Mouse (Mus musculus) thymus, adult 2 months (tissue): ENCODE results near the gene Kcng4. TPM values are rescaled to one million over a fixed set of nuclear protein-coding genes. Genes with fewer than 3 reads are reported as not detected.

Source experiments
- DNase-seq: peaks from one replicate; pipeline ENCODE4 v3.0.0; 2021
- H3K27ac ChIP-seq: fragments of 200-500 bp; 2 replicates; pipeline ENCODE4 v1.5.1; 2012; ENCODE audit warnings: low read length, control low read depth; ENCODE audit not compliant: control insufficient read depth, insufficient read depth
- H3K27me3 ChIP-seq: fragments of 200-500 bp; 2 replicates; pipeline ENCODE4 v1.6.1; 2012; ENCODE audit warnings: mild to moderate bottlenecking, low read length, moderate library complexity, mixed read lengths; ENCODE audit not compliant: control insufficient read depth, insufficient read depth
- H3K36me3 ChIP-seq: fragments of 200-500 bp; 2 replicates; pipeline ENCODE4 v1.6.1; 2012; ENCODE audit warnings: mild to moderate bottlenecking, low read length, moderate library complexity; ENCODE audit not compliant: control insufficient read depth, insufficient read depth
- H3K4me1 ChIP-seq: fragments of 200-500 bp; replicated peaks from 2 replicates; pipeline ENCODE4 v1.6.1; 2012; ENCODE audit warnings: low read length; ENCODE audit not compliant: control insufficient read depth, insufficient read depth
- H3K4me3 ChIP-seq: fragments of 200-500 bp; 2 replicates; pipeline ENCODE4 v1.5.1; 2012; ENCODE audit warnings: mild to moderate bottlenecking, low read length, control low read depth, moderate library complexity; ENCODE audit not compliant: control insufficient read depth, insufficient read depth
- CTCF ChIP-seq: fragments of 200-500 bp; IDR thresholded peaks from 2 replicates; pipeline ENCODE4 v1.5.1; 2012; ENCODE audit warnings: mild to moderate bottlenecking, control low read depth, low read length, moderate library complexity, borderline replicate concordance; ENCODE audit not compliant: control insufficient read depth, poor library complexity, insufficient read depth; ENCODE audit errors: extremely low read depth
- POLR2A ChIP-seq: fragments of 200-500 bp; IDR thresholded peaks from 2 replicates; pipeline ENCODE4 v1.6.1; 2012; ENCODE audit warnings: mild to moderate bottlenecking, low read length, control low read depth, moderate library complexity; ENCODE audit not compliant: control insufficient read depth, poor library complexity, insufficient read depth; ENCODE audit errors: extremely low read depth
- WGBS: fragments of 180-500 bp; shearing (Covaris S2); methylation state at CpG from one replicate; pipeline ENCODE4 v1.1.7; 2018; 5-methylcytosine and 5-hydroxymethylcytosine counted together
- polyA plus RNA-seq: library from polyadenylated mRNA; depleted of rRNA; stranded (reverse); fragments of >200 nt; gene quantifications from 2 replicates; pipeline ENCODE4 v1.2.3, GENCODE M21; 2012

The Kcng4 gene
- polyA plus RNA-seq, 1 experiment = 0.47 TPM

DNA sequence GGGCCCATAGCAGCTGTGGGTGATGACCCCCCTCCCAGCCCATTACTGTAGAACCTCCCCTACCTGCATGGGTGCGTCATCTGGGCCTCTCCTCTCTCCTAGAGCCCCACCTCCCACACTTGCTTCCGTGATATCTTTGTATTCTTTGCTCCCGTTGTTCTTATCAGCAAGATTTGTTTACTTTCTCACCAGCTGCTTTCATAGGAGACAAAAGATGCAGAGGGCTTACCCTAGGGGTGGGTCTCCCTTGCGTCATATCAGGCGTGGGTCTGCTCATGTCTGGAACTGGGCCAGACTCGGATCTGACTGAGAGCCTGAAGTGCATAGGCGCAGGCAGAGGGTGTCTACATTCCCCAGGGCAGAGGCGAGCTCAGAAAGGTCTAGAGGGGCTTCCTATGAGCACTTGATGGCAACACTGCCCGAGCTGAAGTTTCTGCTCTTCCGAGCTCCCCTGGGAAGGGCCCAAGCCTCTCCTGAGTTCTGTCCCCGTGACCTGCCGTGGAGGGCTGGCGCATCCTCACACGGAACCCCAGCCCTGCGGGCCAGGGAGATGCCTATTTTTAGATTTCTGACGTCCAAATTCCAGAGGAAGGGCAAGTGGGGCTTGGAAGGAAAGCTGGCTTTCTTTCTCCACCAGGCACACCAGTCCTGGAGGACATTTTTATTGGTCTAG lies 35.1 kb upstream of the Kcng4 start:
- H3K27ac ChIP-seq = no peak overlapping the region
- WGBS = 79% methylated on average over 16 of the region's 16 CpGs
- no peaks in the 10 kb centered on the region for H3K36me3 ChIP-seq
- peaks cover 5% of the 10 kb centered on the region; the same call in 1 of the 2 replicates for H3K4me1 ChIP-seq
- H3K27me3 ChIP-seq = no peaks in the 10 kb centered on the region; the same call in 1 of the 2 replicates
- TF ChIP-seq CTCF = no peak
- no peak for TF ChIP-seq POLR2A
- no peak overlapping the region for H3K4me3 ChIP-seq
- DNase-seq = no peak

DNA sequence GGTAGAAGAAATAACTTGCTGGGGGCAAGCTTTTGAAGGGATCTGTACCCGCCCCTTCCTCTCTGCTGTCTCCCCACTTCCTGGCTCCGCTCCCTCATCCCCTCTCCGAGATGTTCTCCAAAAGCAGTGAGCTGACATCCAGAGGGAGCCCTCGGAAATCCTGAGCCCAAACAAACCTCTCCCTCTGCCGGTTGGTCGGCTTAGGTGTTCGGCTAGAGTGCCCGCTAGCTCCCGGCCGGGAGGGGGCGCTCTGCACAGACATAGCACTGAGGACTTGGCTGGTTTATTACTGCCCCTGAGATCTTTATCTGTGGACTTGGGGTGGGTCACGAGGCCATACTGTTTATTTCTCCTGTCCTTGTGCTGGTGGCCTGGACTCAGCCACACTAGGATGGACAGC lies 33.8 kb upstream of the Kcng4 start:
- DNase-seq = peak; percentile 16
- H3K27me3 ChIP-seq = no peaks in the 10 kb centered on the region; the same call in 1 of the 2 replicates
- 53% methylated on average over 12 of the region's 12 CpGs for WGBS

DNA sequence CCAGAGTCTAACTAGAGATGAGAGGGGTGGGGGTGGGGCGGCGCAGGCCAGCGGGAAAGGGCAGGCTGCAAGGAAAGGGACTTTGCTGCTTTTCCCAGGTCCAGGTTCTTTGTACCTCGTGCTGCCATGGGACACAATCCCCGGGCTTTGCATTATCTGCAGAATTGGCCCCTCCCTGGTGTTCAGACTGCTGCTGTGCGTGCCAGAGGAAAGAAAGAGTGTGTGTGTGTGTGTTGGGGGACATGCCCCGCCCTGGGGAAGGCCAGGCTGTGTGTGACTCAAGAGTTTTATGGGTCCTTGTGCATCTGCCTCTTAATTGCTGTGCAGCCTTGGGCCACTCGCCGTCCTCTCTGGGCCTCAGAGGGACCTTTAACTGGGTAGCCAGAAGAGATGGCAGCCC lies 33.0 kb upstream of the Kcng4 start:
- Histone ChIP-seq H3K36me3 (no peaks in the 10 kb centered on the region), H3K27me3 (no peaks in the 10 kb centered on the region; the same call in 1 of the 2 replicates), H3K4me1 (peaks cover 3% of the 10 kb centered on the region; the same call in 1 of the 2 replicates), H3K4me3 (no peak overlapping the region), H3K27ac (no peak overlapping the region)
- 86% methylated on average over 9 of the region's 9 CpGs for WGBS
- TF ChIP-seq POLR2A = no peak
- TF ChIP-seq CTCF = no peak
- DNase-seq = no peak

More for the DNA sequence above, 33.8 kb upstream of the Kcng4 start:
- Histone ChIP-seq H3K4me1 (peaks cover 5% of the 10 kb centered on the region; the same call in 1 of the 2 replicates), H3K36me3 (no peaks in the 10 kb centered on the region), H3K4me3 (no peak overlapping the region), H3K27ac (no peak overlapping the region)
- TF ChIP-seq CTCF (peak; percentile 59; the same call in 1 of the 2 replicates), POLR2A (no peak)

DNA sequence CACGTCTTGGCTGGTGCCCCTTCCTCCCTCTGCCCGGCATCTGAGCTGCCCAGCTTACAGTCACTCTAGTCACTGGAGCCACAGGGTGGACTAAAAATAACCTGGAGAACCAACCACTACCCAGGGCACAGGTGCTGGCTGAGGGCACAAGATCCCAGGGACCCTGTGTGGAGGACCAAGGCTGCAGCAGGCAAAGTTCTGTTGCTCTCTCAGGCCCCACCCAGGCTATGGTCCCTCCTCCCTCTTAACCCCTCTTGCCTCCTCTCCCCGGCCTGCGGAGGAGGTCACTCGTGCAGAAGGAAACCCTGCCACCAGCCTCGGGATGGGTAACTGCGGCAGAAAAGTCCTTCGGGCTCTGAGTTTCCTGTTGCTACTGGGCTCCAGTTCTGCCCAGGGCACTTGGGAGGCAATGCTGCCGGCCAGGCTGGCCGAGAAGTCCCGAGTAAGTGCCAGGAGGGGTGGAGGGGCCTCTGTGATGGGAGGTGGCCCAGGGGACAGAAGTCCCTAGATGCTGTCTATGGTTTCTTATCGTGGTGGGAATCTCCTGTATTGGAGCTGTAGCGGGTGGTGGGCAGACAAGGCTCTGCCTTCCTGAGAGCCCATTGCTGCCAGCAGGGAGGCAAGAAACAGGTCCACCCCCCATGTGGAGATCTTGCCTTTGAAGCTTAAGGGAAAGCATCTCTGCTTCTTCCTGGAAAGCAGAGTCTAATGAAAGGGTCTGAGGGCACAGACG lies 30.9 kb upstream of the Kcng4 start, which contains the start of gene Wfdc1:
Gene Wfdc1, plus strand, starts transcription at position 147 of the 733 bp plus-strand sequence.
- no peak within 1 kb of the TSS for H3K4me3 ChIP-seq

DNA sequence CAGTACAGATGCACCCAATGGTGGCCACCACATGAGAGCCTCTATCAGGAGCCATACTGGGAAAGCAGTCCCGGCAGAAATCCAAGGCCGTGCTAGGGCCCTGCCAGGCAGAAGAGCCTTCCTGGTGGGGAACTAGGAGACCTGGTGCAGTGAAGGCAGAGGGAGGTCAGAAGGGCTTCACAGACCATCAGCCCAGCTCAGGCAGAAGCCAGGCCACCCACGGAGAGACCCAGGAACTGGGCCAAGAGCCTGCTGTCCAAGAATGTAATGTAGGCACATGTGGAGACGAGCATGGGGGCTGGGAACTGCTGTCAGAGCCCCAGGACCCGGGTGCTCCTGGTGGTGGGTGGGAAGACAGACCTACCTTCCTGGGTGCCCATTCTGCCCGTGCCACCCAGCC lies 29.8 kb upstream of the Kcng4 start:
- Histone ChIP-seq H3K4me1 (no peaks in the 10 kb centered on the region), H3K27me3 (no peaks in the 10 kb centered on the region; the same call in 1 of the 2 replicates), H3K36me3 (no peaks in the 10 kb centered on the region), H3K4me3 (no peak overlapping the region), H3K27ac (no peak overlapping the region)
- 89% methylated on average over 6 of the region's 6 CpGs for WGBS
- TF ChIP-seq POLR2A (no peak), CTCF (no peak)
- no peak for DNase-seq

More for the DNA sequence above, 30.9 kb upstream of the Kcng4 start, which contains the start of gene Wfdc1:
- Histone ChIP-seq H3K27ac (no peak within 1 kb of the TSS), H3K4me1 (no peaks in the 10 kb centered on the region), H3K36me3 (no peaks in the 10 kb centered on the region), H3K27me3 (no peaks in the 10 kb centered on the region; the same call in 1 of the 2 replicates)
- DNase-seq = no peak
- WGBS = 9% methylated on average over 14 of the region's 14 CpGs
- TF ChIP-seq CTCF (no peak), POLR2A (no peak)

DNA sequence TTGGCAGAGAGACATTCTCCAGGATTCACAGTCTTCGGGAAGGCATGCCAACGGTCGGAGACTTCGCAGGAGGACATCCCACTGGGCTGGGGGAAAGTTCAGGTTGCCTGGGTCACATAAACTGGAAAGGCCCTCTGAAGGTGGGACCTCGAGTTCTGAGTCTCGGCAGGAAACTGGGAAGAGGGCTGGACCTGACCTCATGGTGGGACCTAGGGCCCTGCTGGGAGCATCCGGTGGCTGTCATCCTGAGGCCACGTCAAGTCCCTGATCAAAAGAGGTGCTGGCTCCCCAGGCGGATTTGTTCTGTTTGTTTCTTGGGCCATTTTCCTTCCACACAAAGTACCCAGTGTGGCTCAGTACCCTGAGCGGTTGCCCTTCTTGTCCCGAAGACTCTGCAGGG lies 28.0 kb upstream of the Kcng4 start:
- Histone ChIP-seq H3K27me3 (no peaks in the 10 kb centered on the region; the same call in 1 of the 2 replicates), H3K27ac (no peak overlapping the region), H3K36me3 (no peaks in the 10 kb centered on the region), H3K4me3 (no peak overlapping the region), H3K4me1 (no peaks in the 10 kb centered on the region)
- WGBS = 92% methylated on average over 11 of the region's 11 CpGs
- TF ChIP-seq CTCF (no peak), POLR2A (no peak)
- DNase-seq = no peak
